Mouse (Mus musculus) layer of hippocampus, postnatal 14 days (tissue): ENCODE results near the gene Adgra3. TPM values are rescaled to one million over a fixed set of nuclear protein-coding genes. Genes with fewer than 3 reads are reported as not detected.
A peak's percentile ranks its signal among the peaks of the same experiment; 100 is the strongest.

Experiments used
- DNase-seq, 2 experiments: peaks; one replicate each; pipeline ENCODE4 v3.0.0; 2021 to 2022; ENCODE audit warnings: low spot score in 2 of 2, mixed read lengths in 1 of 2
- total RNA-seq, 2 experiments: library from RNA; stranded (reverse); gene quantifications; 2 replicates each; pipeline ENCODE4 v1.2.3; 2021

The Adgra3 gene
- total RNA-seq, 2 experiments from 2014 or later, result 31.5 to 31.7 TPM

DNA sequence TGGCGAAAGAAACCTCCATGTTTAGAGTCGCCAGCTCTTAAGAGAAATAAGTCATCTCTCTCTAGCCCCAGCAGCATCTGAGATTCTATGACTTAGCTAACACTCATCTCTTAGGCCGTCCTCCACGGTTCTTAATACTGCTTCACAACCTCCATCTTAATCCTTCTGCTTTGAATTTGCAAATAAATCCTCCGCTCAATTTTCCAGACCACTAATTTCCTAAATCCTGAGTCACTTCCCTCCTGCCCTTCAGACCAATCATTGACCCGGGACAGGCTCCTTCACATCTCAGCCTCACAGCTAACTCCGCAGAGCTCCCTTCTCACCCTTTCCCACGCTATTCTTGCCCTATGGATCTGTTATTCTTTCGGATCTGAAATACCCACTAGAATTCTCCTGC is 25.1 kb downstream of the Adgra3 start:
- no peak for DNase-seq

DNA sequence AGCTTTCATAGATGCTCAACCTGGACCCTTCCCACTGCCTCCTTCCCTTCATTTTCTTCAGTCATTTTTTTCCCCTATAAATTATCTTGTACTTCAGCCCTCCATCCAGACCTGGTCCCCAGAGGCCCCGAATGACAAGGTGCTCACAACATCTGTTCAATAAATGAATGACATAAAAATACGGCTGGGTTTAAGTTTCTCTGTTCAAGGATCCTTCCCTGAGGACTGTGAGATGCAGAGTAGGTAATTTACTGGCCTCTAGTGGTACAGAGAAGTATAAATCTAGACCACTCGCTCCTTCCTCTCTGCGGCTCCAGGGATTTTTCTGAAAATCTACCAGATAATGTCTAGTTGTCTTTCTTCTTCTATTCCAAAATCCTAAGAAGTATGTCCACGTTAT is 26.5 kb downstream of the Adgra3 start:
- peak in 1 of 2 experiments; percentile 49 for DNase-seq

DNA sequence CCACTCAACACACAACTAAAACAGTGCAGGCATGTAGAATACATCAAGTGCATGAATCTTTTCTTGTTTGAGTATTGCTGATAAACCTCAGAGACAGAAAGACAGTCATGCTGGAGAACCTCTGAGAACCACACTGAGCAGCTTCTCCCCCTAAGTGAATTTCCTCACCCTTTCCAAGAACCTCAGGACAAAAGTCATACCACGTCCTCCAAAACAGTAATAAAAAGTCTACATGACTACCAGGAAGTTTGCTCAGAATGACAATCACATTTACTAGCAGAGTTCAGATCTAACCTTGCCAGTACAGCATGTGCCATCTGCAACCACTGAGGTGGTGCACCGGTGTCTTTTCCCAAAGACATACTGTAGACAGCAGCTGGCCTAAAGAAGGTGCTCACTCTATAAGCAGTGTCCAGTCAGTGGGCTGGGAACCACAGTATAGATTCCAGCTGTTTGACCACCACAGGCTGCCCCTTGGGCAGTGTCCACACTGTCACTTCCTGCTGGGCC is 27.0 kb downstream of the Adgra3 start:
- DNase-seq, result no peak

DNA sequence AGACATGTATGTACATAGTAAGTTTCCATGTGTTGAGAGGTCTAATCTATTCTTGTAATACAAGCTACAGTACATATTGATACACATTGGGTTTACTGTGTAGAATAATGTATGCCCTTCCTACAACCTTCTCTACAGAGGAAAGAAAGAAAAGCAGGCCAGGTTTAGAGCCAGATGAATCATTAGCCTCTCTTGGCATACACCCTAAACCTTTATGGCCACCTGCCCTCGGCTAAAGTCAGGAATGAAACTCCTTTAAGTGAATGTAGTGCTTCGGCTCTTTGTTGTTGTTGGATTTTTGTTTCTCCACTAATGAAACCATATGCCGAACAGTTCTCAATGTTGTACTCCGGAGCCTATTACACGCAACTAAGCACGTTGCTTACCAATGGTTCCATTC is 27.5 kb downstream of the Adgra3 start:
- DNase-seq, result no peak

DNA sequence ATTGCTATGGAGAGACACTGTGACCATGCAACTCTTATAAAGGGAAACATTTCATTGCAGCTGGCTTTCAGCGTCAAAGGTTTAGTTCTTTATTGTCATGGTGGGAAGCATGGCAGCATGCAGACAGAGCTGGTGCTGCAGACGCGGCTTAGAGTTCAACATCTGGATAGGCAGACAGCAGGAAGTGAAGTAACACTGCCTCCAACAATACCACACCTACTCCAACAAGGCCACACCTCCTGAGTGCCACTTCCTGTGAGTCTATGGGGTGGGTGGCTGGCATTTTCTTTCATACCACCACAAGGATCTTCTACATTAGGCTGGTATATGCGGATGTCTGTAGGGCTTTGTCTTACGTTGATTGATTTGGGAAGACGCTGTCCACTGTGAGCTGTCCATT is 29.1 kb downstream of the Adgra3 start:
- DNase-seq, result no peak

DNA sequence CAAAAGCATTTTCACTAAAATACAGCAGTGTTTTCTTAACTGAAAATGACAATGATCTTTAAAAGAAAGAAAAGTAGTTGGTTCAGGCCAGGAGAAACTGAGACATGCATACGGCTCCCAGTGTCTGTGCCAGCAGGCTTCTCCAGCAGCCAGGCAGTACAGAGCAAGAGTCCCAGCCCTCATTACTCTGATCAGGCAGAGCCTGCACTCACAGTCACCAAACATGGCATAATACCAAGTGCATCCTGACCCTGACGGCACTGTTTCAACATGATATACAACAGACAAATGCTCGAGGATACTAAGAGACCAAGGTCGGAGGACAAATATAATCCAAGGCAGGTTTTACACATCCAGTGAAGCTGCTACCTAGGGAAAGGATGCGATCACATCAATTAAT is 31.2 kb downstream of the Adgra3 start:
- peak; percentile 15 to 26 for DNase-seq

DNA sequence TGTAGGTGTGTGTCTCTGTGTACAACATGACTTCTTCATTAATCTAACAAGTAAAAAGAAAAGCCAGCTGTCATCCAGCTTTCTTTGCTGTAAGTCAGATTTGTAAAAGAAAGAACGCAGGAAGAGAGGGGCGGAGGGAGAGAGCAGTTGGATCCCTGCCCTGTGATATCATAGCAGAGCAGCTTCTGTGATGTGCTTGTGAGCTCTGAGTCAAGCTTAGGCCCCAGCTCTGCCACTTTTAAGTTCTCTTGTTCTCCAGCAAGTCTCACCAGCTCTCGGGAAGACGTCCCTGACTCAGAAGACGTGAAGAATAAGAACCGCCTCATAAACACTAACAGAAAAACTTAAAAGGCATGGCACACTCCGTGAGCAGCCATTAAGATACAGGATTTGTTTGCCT is 31.8 kb downstream of the Adgra3 start:
- no peak for DNase-seq

DNA sequence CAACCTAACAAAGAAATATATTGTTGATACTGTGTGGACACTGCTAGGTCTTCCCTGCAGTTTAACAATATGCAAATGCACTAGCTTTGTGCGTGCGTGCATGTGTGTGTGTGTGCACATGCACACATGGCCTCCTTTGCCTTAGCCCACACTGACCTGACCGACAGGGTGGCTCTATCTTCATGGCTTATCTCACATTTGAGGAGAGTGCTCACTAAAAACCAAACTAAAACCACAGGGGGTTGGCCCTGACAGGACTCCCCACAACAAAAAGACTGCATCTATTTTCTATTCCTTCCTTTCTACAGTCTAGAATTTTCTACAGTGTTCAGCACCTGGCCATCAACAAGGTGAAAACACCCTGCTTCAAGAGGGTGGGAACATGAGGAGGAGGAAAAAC is 32.7 kb downstream of the Adgra3 start:
- DNase-seq, result no peak

DNA sequence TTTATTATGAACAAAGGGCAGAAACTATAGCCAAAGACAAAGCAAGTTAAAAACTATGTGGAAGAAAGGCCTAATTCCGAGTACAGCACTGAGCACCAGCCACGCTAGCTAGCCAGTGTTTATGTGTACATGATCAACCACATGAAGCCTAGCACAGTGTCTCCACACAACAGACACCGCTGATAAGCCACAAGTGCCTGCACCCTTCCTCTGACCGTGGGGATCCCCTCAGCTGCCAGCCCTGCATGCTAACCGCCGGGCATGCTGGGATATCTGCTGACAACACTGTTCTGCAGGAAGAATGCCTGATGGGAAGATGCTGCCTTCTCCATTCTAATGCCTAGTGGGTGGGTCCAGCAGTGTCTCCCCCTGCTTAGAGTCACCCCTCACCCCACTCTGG is 34.7 kb downstream of the Adgra3 start:
- no peak for DNase-seq

DNA sequence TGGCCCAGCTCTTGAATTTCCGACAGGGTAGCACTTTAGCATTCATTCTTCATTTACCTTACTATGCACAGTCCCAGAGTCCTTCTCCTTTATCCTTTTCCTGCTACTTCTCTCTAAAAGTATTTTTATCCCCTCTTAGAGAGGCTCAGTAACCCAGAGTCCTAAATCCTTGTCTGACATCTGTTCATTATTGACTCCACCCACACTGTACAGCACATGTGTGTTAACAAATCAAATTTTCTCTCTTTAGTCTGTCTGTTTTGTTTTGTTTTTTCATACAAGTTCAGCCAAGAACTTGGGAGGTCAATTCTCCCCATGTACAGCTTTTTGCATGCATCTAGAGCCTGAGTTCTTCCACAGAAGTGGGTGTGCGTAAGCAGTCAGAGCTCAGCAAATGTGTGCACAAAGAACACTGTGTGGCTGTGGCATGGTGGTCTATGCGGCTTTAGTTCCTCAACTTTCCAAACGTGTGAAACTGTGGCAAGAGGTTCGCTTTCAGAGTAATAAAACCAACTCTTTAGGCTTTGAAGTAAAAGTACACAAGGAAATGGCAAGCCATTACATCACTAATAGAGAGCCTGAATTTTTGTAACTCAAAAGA is 42.7 kb downstream of the Adgra3 start:
- no peak for DNase-seq

DNA sequence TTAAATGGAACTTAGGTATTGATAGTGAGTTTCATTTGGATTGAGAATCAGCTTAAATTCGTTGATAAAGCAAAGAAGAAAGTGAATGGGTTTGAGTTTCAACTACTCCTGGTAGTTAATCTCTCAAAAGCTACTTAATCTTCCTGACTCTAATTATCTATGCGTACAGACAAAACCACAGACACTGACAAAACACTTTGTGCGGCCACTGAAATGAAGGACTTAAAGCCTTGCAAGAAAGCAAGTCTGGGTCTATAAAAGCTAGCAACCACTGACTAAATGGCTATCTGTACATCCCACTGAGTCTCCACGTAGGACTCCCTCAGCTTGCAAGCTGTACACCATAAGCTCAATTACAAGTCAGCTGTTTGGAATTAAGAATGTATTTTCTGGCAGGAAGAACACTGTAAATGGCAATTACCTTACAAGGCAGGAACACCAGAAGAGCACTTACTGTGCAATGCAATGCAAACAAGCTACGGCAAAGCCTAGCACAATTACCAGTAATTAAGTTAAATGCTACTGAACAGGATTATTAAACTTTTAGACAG is 43.6 kb downstream of the Adgra3 start:
- DNase-seq, result no peak

DNA sequence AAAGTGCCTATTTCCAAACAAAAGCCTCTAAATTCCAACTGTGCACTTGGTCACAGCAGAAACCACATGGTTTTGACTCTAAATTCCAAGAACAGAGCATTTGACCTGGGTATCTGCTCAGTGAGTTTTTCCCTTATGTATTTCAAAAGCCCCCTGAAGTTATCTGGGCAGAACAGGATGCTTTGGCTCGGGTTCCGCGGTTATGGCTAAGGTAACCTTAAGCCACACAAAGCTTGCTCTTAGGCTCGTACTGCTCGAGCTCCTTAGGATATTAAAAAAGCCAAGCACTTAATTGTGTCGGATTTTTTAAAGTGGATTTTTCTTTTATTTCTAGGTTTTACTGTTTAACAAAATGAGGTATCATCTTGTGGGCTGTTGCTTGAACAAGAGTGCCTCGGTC is 44.1 kb downstream of the Adgra3 start:
- no peak for DNase-seq

DNA sequence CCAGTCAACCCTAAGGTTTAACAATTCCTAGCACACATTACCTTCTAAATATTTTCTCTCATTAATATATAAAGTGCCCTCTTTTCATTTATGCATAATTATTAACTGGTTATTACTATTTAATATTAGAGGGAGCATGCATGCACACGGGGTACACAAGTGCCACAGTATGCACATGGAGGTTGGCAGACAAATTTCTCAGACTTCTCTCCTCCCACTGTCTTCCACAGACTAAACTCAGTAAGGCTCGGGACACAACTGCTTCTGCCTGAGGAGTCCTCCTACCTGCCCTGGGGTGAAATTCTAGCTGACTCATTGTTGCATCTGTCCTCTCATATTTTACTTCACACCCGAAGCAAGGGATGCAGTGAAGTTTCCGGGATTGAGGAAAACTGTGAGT is 44.8 kb downstream of the Adgra3 start:
- DNase-seq, result no peak

DNA sequence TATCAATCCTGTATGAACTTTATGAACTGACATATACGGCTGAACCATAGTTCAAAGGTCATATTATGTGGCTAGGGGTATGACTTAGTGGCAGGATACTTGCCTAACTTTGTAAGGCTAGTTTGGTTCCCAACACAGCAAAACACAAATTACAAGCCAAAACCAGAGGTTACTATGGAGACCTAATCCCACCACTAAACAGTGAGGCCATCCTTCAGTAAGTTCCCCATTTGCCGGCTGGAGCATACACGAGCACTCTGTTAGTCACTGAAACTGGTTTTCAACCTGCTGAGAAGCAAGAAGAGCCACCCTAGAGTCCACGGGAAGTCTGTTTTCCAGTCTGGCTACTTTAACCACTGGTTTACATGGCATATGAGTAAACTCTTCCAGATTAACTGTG is 50.0 kb downstream of the Adgra3 start:
- DNase-seq, result no peak

DNA sequence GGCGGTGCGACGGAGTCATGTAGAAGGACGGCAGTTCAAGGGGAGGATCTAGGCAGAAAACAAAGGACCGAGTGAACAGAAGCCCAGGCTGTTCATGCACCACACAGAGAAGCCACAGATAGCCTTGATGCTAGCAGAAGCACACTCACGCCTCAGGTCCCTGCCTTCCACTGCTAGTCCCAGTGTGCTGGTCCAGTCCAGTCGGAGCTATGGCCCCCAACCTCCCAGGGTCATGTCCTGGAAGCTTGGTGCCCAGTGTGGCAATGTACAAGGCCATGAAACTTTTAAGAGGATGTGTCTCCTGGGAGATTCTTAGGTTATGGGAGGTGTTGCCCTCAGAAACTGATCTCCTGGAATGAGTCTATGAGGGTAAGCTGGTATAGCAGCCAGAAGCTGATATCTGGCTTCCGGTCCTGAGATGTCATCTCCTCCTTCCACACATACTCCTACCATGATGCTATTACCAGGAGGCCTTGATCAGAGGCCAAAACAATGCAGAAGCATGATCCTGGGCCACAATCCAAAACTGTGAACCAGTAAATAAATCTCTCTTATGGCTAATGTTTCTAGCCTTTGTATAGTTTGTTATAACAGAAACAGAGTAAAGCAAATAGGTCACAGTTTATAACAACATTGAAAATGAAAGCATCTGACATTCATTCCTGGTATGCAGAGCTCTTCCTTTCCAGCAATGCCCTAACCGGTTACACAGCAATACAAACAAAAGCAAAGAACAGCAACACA is 51.7 kb downstream of the Adgra3 start:
- DNase-seq, result no peak

DNA sequence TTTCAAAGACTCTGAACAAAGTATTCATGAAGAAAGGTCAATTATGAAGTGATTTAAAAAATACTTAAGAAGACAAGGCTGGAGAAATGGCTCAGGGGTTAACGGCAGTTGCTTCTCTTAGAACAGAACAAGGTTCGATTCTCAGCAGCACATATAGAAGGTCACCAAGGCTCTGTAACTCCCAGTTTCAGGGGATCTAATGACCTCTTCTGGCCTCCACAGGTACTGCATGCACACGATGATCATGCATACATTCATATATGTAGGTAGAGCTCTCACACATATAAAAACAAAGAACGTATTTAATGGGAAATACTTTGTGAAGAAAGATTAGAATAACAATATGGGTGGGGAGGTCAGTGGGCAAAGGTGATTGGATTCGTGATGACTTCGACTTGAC is 56.5 kb downstream of the Adgra3 start:
- no peak for DNase-seq

DNA sequence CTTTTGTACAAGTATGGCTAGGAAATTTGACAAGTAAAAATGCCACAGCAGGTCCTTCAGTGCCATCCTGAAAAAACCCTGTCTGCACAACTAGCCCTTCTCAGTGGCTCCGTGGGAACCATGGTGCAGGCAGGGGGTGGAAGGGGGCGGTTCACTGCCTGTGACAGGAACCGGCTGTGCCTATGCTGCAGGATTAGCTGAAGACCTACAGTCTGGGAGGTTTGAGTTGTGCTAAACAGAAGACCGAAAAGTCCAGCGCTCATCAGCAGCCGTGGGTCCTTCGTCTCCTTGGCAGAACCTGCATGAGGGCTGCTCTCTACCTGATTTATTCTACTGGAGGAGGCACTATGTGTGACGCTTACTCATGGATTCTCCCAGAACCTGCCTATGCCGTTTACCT is 59.0 kb downstream of the Adgra3 start:
- DNase-seq, result no peak

DNA sequence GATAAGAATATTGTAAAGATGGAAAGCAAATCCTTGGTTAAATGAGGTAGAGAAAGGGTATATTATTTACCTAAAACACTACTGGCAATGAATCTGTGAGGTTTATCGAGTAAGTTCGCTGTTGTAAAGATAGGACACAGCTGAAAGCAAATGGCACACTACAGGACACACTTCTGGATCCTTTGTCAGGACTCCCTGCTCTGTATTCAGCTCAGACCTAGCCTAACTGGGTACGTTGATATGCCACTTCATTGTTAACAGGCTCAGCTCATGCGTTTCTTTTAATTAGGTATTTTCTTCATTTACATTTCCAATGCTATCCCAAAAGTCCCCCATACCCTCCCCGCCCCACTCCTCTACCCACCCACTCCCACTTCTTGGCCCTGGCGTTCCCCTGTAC is 61.8 kb downstream of the Adgra3 start:
- no peak for DNase-seq

DNA sequence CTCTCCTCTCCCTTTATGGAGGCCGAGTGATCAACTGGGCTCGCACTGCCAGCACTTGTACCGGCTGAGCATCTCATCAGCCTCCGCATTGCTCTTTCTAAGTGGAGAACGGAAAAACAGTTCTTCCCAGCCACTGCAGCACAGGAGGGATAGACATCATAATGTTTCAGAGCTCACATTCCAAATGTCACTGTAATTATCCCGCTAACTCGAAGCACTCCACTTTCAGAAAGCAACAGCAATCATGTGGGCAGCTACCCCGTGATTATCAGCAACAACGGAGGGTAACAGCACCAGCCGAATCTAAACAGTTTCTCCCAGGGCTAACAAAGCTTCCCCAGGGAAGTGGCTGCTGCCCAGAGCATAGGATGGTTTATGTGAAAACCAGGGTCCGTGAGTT is 62.3 kb downstream of the Adgra3 start:
- peak; percentile 36 to 60 for DNase-seq

DNA sequence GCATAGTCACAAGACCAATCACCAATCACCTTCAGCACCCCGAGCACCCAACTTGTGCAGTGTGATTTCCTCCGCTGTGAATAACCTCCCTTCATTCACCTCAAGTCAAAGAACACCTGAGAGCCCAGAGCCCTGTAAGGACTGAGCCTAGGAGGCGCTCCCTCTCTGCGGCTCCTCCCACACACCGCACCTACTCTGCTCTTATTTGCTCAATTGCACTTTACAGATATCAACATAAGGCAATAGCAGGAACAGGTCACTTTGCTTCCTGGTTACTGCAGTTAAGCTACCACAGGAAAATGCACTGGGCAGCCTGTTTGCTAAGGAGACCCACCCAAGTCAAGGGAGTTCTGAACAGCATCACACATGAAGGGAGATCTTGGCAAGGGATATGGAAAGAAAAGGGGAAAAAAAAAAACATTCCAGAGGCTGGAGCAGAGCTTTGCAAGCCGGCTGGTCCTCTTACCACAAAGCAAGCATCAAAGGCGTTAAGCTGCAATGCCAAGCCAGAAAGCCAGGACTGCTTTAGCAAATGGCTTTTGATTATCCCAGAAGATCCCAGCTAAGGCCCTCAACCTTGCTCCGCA is 68.0 kb downstream of the Adgra3 start:
- no peak for DNase-seq

DNA sequence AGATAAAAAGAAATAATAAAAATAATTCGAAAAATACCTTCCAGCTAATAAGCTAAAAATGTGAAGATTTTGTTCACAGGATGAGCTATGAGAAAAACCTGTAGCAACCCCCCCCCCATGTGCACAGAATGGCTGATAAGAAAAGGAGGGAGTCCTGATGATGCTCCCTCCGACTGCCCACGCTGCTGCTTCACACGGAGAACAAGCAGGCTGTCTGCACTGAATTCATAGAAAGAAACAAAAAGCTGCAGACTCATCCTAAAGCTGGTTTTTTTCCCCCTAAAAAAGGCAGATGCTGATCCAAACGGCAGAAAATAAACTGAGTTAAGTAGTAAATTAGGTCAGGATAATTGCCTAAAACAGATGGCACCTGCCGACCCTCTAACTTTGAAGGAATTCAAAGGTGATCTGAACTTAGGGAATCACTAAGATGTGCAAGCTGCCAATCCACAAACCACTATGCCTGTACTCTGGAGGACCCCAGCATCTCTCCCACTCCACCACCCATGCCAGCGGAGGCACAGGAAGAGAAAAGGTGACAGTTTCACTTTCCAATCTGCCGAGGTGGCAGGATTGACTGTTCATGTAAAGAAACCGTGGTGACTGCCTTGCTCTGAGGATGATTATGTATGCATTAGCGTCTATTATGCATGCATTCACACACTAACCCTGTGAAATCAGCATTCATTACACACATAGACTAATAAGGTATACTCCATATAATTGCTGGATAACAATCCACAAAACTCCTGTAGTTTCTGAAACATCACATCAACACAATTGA is 70.6 kb downstream of the Adgra3 start:
- DNase-seq, result peak in 1 of 2 experiments; percentile 18

DNA sequence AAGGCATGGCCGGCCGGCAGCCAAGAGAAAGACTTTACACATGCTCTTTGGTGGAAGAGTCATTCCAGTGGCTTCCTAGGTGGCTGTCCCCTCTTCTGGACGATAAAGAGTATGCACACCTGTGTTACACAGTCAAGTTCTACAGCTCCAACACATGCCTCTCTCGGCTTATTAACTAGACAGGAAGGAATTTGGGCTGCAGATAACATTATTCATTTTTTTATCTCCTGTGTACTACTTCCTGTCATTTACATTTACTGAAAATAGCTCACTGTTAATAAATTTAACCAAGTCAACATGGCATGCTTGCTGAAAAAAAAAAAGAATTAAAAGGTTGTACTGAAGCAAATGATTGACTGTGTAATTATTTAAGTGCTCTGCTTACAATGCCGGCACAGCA is 78.1 kb downstream of the Adgra3 start:
- no peak for DNase-seq
